Mouse (Mus musculus) frontal cortex, postnatal 25 days (tissue): ENCODE data around the gene Abtb2.

Experiments
- DNase-seq, 2 experiments: peaks; one replicate each; pipeline ENCODE4 v3.0.0; 2022; ENCODE audit warnings: low spot score in 2 of 2

Gene Abtb2

DNA sequence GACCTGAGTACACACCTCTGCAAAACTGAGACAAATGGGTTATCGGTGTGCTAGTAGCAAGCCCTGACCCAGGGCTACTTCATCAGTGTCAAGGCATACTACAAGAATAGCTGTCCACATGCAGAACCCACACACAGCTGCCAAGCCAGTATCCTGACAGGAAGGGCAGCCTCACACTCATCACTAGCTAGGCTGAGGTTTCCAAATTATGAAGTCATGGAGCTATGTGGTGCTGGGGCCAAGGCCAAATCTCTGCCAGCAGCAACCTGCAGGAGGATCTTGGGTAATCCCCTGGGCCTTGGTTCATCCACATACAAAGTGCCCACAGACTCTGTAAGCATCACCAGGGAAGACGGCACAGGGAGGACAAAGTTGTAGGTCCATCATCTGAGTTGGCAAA, 177.4 kb downstream of the Abtb2 start:
- no peak for DNase-seq

DNA sequence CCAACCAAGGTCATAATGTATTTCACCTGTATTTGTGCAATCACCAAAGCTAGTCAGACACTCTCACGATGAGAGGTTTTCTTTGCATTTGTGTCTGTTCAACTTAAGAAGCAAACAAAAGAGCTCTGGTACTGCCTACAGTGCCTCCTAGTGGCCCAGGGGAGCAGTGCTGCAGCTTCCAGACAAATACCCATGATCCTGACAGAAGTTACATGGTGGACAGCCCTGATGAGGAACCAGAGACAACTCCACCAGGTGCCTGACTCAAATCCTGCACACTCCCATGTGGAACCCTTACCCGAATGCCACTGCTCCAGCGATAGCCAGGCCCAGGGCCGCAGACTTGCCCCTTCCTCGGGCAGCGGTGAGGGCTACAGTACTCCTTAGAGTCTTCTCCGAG, 177.9 kb downstream of the Abtb2 start:
- peak; percentile 45 to 48 for DNase-seq

DNA sequence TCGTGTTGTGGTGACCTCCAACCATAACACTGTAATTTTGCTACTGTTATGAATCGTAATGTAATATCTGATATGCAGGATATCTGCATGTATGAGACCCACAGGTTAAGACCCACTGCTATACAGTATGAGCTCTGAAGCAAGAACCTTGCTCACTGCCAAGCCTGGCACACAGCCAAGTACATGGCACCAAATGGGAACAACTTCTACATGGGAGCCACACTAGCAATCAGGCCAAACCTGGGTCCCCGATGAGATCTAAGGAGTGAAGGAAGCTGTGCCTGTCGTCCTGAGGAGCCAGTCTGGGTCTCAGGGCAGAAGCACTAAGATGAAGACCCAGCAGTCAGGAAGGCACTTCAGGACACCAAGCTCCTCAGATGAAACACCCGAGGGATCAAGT, 179.4 kb downstream of the Abtb2 start:
- DNase-seq, result no peak

DNA sequence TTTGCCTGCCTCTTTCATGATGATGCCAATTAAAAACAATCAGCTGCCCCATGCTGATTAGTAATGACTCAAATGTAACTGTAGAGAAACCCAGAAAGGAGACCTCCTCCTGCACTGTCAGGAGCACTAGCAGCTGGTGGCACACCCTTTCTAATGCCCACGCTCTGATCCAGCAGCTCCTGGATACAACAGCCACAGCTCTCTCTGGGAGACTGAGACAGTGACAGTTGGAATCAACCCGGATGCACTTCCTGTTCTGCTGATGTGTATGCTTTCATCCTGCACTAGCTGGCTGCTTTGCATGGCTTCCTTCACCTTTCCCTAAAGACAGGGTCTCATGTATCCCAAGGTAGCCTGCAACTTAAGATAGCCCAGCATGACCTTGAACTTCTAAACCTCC, 180.0 kb downstream of the Abtb2 start:
- no peak for DNase-seq

DNA sequence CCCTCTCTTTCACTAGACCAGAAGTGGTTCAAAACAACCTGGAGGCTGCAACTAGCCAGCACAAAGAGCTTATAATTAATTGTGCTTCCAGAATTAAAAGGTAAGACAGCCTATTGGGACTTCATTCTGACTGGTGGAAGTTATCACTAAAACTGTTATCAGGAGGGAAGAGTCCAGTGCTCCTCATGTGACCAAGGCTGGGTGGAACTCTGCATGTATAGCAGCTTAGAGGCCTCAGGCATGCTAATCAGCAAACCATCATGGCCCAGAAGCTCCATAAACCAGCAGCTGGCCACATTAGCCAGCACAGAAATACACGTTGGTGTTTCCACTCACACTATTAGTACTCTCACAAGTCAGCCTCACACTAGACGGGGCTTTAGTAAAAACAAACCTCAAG, 180.7 kb downstream of the Abtb2 start:
- no peak for DNase-seq

DNA sequence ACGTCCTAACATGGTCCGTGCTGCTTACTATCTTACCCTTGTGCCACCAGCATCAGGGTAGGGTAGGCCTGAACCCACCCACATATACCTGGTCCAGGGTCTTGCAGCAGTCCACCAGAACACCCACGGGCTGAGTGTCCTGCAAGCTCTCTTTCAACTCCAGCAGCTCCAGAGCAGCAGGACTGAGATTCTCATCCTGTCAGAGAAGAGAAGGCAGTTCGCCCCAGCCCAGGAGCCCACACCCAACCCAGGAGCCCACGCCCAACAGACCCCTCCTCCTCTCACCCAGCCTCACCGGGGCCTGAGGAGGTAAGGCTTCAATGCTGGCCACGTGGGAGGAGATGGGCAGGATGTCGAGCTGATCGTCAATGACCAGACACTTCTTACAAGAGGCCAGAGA, 181.8 kb downstream of the Abtb2 start:
- DNase-seq, result no peak

DNA sequence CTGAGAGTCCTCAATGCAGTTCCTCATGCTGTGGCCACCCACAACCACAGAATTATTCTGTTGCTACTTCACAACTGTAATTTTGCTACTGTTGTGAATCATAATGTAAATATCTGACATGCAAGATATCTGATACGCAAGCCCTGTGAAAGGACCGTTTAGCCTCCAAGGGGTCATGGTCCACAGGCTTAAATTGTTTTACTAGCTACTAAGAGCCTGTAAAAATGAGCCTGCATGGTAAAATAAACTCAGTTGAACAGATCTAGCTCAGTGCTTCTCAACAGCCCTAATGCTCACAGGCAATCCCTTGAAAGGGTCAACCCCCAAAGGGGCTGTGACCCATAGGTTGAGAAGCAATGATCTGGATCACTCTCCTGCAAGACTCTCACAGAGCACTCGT, 183.0 kb downstream of the Abtb2 start:
- no peak for DNase-seq

DNA sequence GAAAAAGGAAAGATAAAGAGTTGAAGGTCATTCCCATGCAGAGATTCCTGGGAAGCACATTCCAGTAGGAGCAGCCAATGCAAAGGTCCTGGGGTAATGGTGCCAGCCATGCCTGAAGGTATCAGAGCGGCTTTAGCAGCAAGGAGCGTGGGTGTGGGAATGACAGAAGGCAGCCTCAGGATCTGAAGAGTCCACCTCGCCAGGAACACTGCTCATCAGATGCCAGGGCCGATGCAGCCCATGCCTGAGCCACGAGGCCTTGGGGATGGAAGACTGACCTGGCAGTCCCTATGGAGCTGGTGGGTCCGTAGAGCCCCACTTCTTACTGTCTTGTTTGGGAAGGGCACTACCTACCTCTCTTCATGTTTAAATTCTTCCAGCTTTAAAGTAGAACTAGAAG, 185.7 kb downstream of the Abtb2 start:
- DNase-seq, result no peak

DNA sequence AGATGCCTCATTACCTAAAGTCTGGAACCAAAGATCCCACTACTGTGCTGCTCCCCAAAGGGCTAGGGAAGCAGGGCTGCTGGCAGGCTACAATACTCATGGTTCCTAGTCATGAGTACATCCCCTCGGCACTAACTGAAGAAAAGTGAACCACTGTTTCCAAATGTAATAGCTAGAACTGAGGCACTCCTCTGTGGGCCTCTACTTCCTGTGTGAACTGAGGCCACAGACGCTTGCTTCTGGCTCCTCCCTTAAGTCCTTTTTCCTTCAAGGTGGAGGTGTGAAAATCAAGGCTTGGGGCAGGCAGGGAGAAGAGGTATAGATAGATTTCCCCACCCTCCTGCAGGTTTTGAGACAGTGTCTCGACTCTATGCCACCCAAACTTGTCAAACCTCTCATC, 188.5 kb downstream of the Abtb2 start:
- no peak for DNase-seq

DNA sequence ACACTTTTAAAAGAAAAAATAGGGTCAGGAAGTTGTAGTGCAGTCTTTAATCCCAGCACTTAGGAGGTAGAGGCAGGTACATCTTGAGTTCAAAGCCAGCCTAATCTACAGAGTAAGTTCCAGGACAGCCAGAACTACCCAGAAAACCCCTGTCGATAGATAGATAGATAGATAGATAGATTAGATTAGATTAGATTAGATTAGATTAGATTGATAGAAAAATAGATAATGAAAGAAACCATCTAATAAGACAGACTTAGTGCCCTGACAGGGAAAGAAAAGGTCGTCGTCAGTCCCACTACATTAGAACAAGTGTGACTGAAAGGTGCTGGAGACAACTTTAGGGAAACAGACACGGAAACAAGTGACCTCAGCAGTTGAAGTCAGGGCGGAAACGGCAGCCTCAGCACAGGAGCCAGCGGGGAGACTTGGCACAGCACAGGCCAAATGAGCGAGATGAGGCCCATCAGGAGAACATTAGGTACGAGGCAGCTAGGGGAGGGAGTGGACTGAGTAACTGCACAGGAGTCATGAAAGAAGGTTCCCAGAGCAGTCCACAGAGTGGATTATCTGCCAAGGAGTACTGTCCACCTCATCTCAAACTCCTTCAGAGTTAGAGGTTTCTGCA, 189.5 kb downstream of the Abtb2 start:
- no peak for DNase-seq

DNA sequence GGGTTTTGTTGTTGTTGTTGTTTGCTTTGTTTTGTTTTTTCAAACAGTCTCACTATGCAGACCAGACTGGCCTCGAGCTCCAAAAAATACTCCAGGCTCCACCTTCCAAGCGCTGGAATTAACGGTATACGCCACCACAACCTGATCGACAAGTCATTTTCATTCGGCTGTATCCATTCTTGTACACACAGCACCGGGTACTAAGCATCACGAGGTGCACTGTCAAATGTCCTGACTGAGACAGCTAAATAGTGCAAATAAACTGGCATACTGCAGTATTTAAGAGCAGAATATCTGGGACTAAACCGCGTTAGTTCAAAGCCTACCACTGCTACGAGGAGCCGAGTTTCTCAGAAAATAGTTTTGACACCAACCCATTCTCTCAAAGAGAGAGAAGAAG, 194.3 kb downstream of the Abtb2 start:
- no peak for DNase-seq

DNA sequence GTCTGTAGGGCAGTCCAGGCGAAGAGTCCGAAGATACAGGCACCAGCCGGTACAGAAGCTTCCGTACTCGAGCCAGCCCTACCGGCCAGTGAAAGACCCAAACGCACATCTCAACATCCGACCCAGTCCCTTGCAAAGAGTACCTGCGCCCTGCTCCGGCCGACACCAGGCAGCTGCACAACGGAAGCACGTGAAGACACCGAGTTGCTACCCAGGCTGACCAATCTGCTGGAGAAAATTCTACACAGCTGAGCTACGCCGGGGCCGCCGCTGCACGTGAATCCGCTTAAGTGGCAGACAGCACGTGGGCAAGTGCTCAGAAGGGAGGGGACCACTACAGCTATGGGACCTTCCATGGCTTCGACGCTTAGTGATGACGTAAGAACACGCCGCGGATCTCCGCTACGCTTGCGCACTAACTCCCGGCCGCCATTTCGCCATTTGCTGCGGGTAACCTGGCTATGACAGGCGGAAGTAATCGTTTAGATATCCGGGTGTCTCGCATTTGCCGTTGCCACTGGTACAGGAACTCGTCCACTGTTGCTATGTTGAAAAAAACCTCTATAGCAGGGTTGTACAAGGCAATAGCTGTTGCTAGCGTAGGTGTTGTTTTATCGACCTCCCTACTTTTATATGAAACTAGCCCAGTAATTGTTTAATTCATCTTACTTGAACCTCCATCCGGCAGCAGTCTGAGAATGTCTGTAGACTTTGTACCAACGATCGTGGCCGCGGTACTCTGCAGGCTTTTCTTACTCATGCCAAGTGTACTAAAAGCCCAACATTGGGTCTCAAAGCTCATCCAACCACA, 195.0 kb downstream of the Abtb2 start, which contains the start of gene Nat10:
TSS of gene Nat10 (minus strand) at position 365 of the 811 bp plus-strand sequence.
- peak; percentile 99 for DNase-seq

DNA sequence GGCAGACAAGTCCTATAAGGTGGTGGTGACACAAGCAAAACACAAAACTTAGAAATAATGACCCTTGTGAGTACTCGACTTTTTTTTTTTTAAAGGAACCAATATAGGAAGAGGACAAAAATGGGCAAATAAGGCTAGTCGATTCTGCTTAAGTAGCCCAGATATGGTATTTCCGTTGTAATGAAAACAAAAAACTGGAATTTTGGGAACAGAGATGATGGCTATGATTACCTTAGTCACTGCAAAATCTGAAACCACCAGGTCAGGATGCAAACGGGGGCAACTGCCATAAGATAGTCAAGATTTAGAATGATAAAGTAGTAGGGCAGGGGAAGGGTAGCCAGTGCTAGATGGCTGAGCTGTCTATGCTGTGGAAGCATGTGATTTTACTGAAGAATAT, 195.9 kb downstream of the Abtb2 start:
- no peak for DNase-seq

DNA sequence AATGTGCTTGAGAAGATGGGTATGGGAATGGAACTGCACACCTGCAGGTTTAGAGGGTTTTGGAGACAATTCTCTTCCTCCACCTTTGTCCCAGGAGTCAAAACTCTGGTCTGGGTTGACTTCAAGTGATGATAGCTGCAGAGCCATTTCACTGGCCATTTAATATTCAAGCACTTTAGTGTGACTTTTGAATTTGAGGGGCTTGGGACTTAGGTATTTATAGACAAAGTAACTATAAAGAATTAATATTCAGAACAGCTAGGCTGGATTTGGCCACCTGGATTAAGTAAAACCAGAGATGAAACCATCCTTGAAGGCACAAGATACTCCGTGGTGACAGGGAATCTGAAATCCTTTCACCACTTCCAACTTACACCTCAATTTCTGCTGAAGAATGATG, 196.4 kb downstream of the Abtb2 start:
- DNase-seq, result no peak
